Mouse (Mus musculus) heart, embryonic 14.5 days (tissue): ENCODE measurements at regions not wholly inside any gene's neighbourhood (a gene's known extent, or its start where the extent isn't known, plus 50 kb on each side); places are given as distances from the start of the nearest gene placed in this dataset.

Source experiments
- ATAC-seq: fragments of 200-750 bp; cut with Nextera tagmentation; 2 replicates; pipeline ENCODE4 v1.8.0; 2017; ENCODE audit warnings: low read depth, moderate TSS enrichment; ENCODE audit not compliant: insufficient number of reproducible peaks, insufficient read depth, low FRiP score
- H3K27ac ChIP-seq, 2 experiments: fragments of 200-500 bp in 1 of 2; fragments of 300-500 bp in 1 of 2; sonication (generic) in 1 of 2; replicated peaks in 1 of 2; 2 replicates each; pipeline ENCODE4 v1.5.1; 2012 to 2014; ENCODE audit warnings: low read depth in 2 of 2, low read length in 2 of 2, control low read depth in 1 of 2, mild to moderate bottlenecking in 1 of 2, mixed read lengths in 1 of 2; ENCODE audit not compliant: control insufficient read depth in 1 of 2, insufficient read depth in 1 of 2
- H3K27me3 ChIP-seq: fragments of 300-500 bp; sonication (generic); 2 replicates; pipeline ENCODE4 v1.6.1; 2014; ENCODE audit warnings: mild to moderate bottlenecking, low read length, control low read depth; ENCODE audit not compliant: control insufficient read depth, insufficient read depth
- H3K36me3 ChIP-seq: fragments of 300-500 bp; sonication (generic); 2 replicates; pipeline ENCODE4 v1.6.1; 2014; ENCODE audit warnings: mild to moderate bottlenecking, control low read depth, low read length, mixed read lengths; ENCODE audit not compliant: control insufficient read depth, insufficient read depth
- H3K4me1 ChIP-seq, 2 experiments: fragments of 200-500 bp in 1 of 2; fragments of 300-500 bp in 1 of 2; sonication (generic) in 1 of 2; 2 replicates each; pipeline ENCODE4 v1.6.1; 2012 to 2014; ENCODE audit warnings: low read length in 2 of 2, control low read depth in 1 of 2, mixed read lengths in 1 of 2; ENCODE audit not compliant: control insufficient read depth in 2 of 2, insufficient read depth in 2 of 2
- H3K4me2 ChIP-seq: fragments of 300-500 bp; sonication (generic); 2 replicates; pipeline ENCODE4 v1.6.1; 2014; ENCODE audit warnings: mild to moderate bottlenecking, low read length
- H3K4me3 ChIP-seq, 2 experiments: fragments of 200-500 bp in 1 of 2; fragments of 300-500 bp in 1 of 2; sonication (generic) in 1 of 2; 2 replicates each; pipeline ENCODE4 v1.5.1; 2012 to 2014; ENCODE audit warnings: low read length in 2 of 2, mild to moderate bottlenecking in 2 of 2, control low read depth in 1 of 2, low read depth in 1 of 2, moderate library complexity in 1 of 2; ENCODE audit not compliant: control insufficient read depth in 1 of 2, insufficient read depth in 1 of 2
- H3K9ac ChIP-seq: fragments of 300-500 bp; sonication (generic); 2 replicates; pipeline ENCODE4 v1.6.1; 2014; ENCODE audit warnings: mild to moderate bottlenecking, low read length
- H3K9me3 ChIP-seq: fragments of 300-500 bp; sonication (generic); 2 replicates; pipeline ENCODE4 v1.6.1; 2016; ENCODE audit warnings: low read length, control low read depth; ENCODE audit not compliant: control insufficient read depth
- WGBS: fragments of 180-500 bp; shearing (Covaris S2); extraction: QIAGEN DNeasy Blood & Tissue Kit; methylation state at CpG from one replicate; pipeline ENCODE4 v1.1.7; 2014; 5-methylcytosine and 5-hydroxymethylcytosine counted together

GRCm38 (mm10) chr17:14553195-14553594 lies 140.8 kb downstream of the Thbs2 start:
- no peak for ATAC-seq
- Histone ChIP-seq H3K4me1 (no peaks in the 10 kb centered on the region), H3K4me2 (no peak overlapping the region), H3K27me3 (no peaks in the 10 kb centered on the region), H3K27ac (no peak overlapping the region), H3K36me3 (no peaks in the 10 kb centered on the region), H3K9me3 (no peaks in the 10 kb centered on the region), H3K4me3 (no peak overlapping the region), H3K9ac (no peak overlapping the region)
- WGBS, result 75% methylated on average over 3 of the region's 3 CpGs

GRCm38 (mm10) chr17:14552081-14552480 lies 142.0 kb downstream of the Thbs2 start:
- Histone ChIP-seq H3K4me2 (no peak overlapping the region), H3K9ac (no peak overlapping the region), H3K27ac (no peak overlapping the region), H3K27me3 (no peaks in the 10 kb centered on the region), H3K4me3 (no peak overlapping the region), H3K9me3 (peaks cover 11% of the 10 kb centered on the region; the same call in 1 of the 2 replicates), H3K36me3 (no peaks in the 10 kb centered on the region), H3K4me1 (no peaks in the 10 kb centered on the region)
- no peak for ATAC-seq
- WGBS, result 83% methylated on average over 4 of the region's 4 CpGs

GRCm38 (mm10) chr17:14551610-14552009 lies 142.4 kb downstream of the Thbs2 start:
- H3K27ac ChIP-seq, result no peak overlapping the region
- 59% methylated on average over 4 of the region's 4 CpGs for WGBS
- H3K4me2 ChIP-seq, result no peak overlapping the region

GRCm38 (mm10) chr17:14545822-14546473 lies 148.1 kb downstream of the Thbs2 start:
- Histone ChIP-seq H3K36me3 (no peaks in the 10 kb centered on the region), H3K4me2 (0 out of 2 replicates have a peak overlapping the region, but pooled peaks have one; percentile 19), H3K9me3 (peaks cover 11% of the 10 kb centered on the region; the same call in 1 of the 2 replicates), H3K27ac (no peak overlapping the region), H3K9ac (no peak overlapping the region), H3K4me3 (no peak overlapping the region), H3K27me3 (no peaks in the 10 kb centered on the region), H3K4me1 (no peaks in the 10 kb centered on the region)
- ATAC-seq, result no peak; the same call in 1 of the 2 replicates
- WGBS, result 28% methylated on average over 16 of the region's 16 CpGs

More at GRCm38 (mm10) chr17:14551610-14552009, 142.4 kb downstream of the Thbs2 start:
- ATAC-seq, result no peak
- no peaks in the 10 kb centered on the region for H3K4me1 ChIP-seq
- H3K9me3 ChIP-seq, result peaks cover 11% of the 10 kb centered on the region; the same call in 1 of the 2 replicates
- H3K36me3 ChIP-seq, result no peaks in the 10 kb centered on the region
- H3K4me3 ChIP-seq, result no peak overlapping the region
- no peak overlapping the region for H3K9ac ChIP-seq
- H3K27me3 ChIP-seq, result no peaks in the 10 kb centered on the region

GRCm38 (mm10) chr17:14544343-14545002 lies 149.6 kb downstream of the Thbs2 start:
- WGBS, result 48% methylated on average over 4 of the region's 4 CpGs
- ATAC-seq, result no peak
- H3K27ac ChIP-seq, result no peak overlapping the region
- H3K9me3 ChIP-seq, result peaks cover 11% of the 10 kb centered on the region; the same call in 1 of the 2 replicates
- no peaks in the 10 kb centered on the region; a peak in 1 of 4 replicates for H3K4me1 ChIP-seq
- H3K4me3 ChIP-seq, result no peak overlapping the region
- no peaks in the 10 kb centered on the region for H3K27me3 ChIP-seq
- no peak overlapping the region for H3K9ac ChIP-seq
- no peak overlapping the region for H3K4me2 ChIP-seq
- no peaks in the 10 kb centered on the region for H3K36me3 ChIP-seq

- H3K4me1 ChIP-seq, result peaks cover 0 to 2% of the 10 kb centered on the region in 2 experiments; a peak in 1 of 4 replicates
- peak overlapping the region in 1 of 2 experiments; percentile 32; a peak in 1 of 4 replicates for H3K27ac ChIP-seq
- no peaks in the 10 kb centered on the region for H3K36me3 ChIP-seq
- 72% methylated on average over 8 of the region's 8 CpGs for WGBS
- no peaks in the 10 kb centered on the region for H3K27me3 ChIP-seq
- H3K9ac ChIP-seq, result no peak overlapping the region
- no peak overlapping the region for H3K4me2 ChIP-seq
- H3K4me3 ChIP-seq, result no peak overlapping the region
- no peaks in the 10 kb centered on the region for H3K9me3 ChIP-seq
- ATAC-seq, result no peak
Observed at GRCm38 (mm10) chr17:14541035-14541434, 153.0 kb downstream of the Thbs2 start.

- Histone ChIP-seq H3K9me3 (no peaks in the 10 kb centered on the region), H3K4me1 (peaks cover 0 to 2% of the 10 kb centered on the region in 2 experiments; a peak in 1 of 4 replicates), H3K9ac (no peak overlapping the region), H3K4me2 (no peak overlapping the region), H3K4me3 (no peak overlapping the region), H3K27ac (peak overlapping the region; percentile 42 to 52; a peak in 2 of 4 replicates), H3K27me3 (no peaks in the 10 kb centered on the region), H3K36me3 (no peaks in the 10 kb centered on the region)
- WGBS, result 58% methylated on average over 5 of the region's 5 CpGs
- ATAC-seq, result no peak
Observed at GRCm38 (mm10) chr17:14540269-14540975, 153.6 kb downstream of the Thbs2 start.
